Mouse (Mus musculus): ENCODE measurements around the gene Rgs8.

Rgs8 gene

DNA sequence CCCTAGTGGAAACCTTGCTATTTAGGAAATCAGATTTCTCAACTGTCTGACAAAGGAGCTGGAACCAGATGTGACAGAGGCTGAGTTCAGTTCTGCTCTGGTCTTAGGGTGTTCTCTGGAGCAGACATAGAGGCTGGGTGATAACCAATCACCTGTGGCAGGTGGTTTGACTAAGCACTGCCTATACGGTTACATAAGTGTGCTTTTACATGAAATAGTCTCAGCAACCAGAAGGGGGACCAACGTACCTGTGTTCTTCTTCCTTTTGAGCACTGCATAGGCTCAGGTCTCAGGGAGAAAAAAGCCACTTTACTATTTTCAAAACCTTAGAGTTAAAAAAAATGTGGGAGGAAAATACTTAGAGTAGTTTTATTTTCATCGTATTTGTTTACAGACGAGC lies 22.8 kb downstream of the Rgs8 start:
- DNase-seq (ENCODE audit: low spot score): no peak

- no peak for DNase-seq (ENCODE audit: low spot score)
Measured at GRCm38 (mm10) chr1:153677635-153678034, 24.8 kb downstream of the Rgs8 start.

GRCm38 (mm10) chr1:153679147-153679546 lies 26.3 kb downstream of the Rgs8 start:
- DNase-seq (ENCODE audit: low spot score): peak; percentile 28

- no peak for DNase-seq (ENCODE audit: low spot score)
Measured at GRCm38 (mm10) chr1:153679653-153680052, 26.8 kb downstream of the Rgs8 start.

GRCm38 (mm10) chr1:153680363-153680762 lies 27.5 kb downstream of the Rgs8 start:
- DNase-seq (ENCODE audit: low spot score): no peak

DNA sequence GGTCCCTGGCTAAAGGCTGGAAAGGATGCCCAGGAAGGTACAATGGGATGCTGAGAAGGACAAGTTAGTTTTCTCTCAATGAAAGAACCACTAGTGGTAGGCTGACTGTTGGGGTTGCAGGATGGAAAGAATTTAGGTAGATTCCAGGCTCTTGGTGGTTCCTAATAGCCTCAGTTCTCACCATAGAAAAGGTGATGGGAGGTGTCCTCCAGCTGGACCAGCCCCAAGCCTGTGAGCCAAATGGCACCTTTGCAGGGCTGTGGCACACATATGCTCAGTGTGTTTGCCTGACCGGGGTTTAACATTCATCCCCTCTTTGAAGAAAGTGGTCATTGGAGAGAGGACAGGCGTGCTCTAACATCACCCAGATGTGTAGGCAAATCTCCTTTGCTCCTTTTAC lies 28.2 kb downstream of the Rgs8 start:
- no peak for DNase-seq (ENCODE audit: low spot score)

GRCm38 (mm10) chr1:153683190-153683589 lies 30.4 kb downstream of the Rgs8 start:
- DNase-seq (ENCODE audit: low spot score): no peak

GRCm38 (mm10) chr1:153685630-153686029 lies 32.8 kb downstream of the Rgs8 start:
- DNase-seq (ENCODE audit: low spot score): no peak

GRCm38 (mm10) chr1:153692526-153692925 lies 39.7 kb downstream of the Rgs8 start:
- no peak for DNase-seq (ENCODE audit: low spot score)

GRCm38 (mm10) chr1:153694372-153695120 lies 41.7 kb downstream of the Rgs8 start:
- DNase-seq (ENCODE audit: low spot score): no peak

- DNase-seq (ENCODE audit: low spot score): no peak
Measured at GRCm38 (mm10) chr1:153695398-153695797, 42.6 kb downstream of the Rgs8 start.

GRCm38 (mm10) chr1:153696093-153696492 lies 43.3 kb downstream of the Rgs8 start:
- no peak for DNase-seq (ENCODE audit: low spot score)

DNA sequence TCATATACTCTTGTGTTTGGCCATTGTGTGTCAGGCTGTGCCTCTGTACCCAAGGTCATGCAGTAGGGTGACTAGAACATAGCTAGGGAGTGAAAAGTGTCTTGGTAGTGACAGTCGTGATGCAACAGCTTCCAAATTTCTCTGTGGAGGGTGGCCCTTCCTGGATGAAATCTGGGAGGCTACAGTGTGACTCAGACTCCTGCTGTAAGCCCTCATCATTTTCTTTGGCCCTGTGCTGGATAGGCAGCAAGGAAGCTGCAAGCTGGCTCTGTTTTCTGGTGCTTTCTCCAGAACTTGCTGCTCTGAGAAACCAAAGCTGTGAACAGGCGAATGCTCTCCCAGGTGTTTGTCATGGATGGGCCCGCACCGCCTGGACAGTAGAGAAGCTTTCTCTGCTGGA lies 43.7 kb downstream of the Rgs8 start:
- no peak for DNase-seq (ENCODE audit: low spot score)

GRCm38 (mm10) chr1:153697581-153698251 lies 44.9 kb downstream of the Rgs8 start:
- no peak for DNase-seq (ENCODE audit: low spot score)

DNA sequence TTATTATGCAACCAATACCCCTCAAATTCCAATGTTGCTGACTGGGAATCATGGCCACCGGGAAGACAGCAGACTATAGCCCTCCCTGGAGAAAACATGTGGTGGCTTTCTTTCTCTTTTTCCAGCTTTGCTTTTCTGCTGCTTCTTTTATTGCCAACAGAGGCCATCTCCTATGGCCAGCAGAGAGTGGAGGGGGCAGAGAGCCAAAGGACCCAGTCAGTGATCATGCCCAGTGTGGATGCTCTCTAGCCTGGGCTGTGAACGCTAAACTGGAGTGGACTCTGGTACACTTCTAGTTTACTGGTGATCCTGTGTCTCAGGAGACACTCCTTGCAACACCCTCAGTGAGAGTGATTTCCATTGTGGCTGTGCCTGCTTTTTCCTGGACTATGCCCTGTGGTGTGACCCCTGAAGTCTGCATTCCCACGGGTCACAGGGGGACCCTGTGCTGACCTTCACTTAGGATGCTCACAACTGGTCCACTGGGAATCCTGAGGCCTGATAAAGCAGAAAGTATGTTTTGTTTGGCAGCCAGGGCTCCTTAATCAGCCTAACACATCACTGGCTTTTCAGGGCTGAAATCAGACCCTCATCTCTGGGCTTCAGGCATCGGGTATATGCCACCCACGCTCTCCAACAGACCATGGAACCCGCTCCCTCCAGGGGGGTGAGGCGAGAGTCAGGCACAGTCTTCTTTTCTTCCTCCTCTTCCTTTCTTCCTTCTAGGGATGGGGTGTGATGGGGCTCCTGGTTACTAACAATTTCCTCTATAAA lies 45.7 kb downstream of the Rgs8 start:
- DNase-seq (ENCODE audit: low spot score): no peak

DNA sequence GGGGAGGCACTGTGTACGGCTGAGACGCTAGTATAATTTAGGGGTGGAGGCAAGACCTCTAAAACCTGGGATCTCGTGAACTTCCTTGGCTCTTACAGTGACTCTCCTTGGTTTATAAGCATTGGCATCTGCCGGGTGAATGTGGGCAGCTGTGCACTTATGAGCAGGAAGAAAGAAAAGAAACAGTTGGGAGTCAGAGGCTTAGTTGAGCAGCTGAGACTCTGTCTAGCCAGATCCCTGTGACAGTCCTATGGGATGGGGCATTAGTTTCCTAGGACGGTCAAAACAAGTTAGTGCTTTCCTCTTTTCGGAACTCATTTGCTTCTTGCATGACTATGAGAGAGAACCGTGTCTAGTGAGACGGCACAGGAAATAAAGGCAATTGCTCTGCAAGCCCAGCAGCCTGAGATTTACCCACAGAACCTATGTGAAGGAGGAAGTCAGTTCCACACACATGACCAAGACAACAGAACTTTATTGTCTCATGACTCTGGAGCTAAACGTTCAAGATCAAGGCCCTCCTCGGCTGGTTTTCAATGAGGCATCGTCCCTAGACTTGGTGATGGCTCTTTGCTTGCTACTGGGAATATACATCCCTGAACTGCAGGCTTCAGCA lies 47.7 kb downstream of the Rgs8 start:
- DNase-seq (ENCODE audit: low spot score): no peak

- no peak for DNase-seq (ENCODE audit: low spot score)
Measured at GRCm38 (mm10) chr1:153701461-153701860, 48.6 kb downstream of the Rgs8 start.

GRCm38 (mm10) chr1:153702166-153702852 lies 49.5 kb downstream of the Rgs8 start:
- DNase-seq (ENCODE audit: low spot score): no peak

GRCm38 (mm10) chr1:153702853-153703410 lies 50.1 kb downstream of the Rgs8 start:
- DNase-seq (ENCODE audit: low spot score): no peak

DNA sequence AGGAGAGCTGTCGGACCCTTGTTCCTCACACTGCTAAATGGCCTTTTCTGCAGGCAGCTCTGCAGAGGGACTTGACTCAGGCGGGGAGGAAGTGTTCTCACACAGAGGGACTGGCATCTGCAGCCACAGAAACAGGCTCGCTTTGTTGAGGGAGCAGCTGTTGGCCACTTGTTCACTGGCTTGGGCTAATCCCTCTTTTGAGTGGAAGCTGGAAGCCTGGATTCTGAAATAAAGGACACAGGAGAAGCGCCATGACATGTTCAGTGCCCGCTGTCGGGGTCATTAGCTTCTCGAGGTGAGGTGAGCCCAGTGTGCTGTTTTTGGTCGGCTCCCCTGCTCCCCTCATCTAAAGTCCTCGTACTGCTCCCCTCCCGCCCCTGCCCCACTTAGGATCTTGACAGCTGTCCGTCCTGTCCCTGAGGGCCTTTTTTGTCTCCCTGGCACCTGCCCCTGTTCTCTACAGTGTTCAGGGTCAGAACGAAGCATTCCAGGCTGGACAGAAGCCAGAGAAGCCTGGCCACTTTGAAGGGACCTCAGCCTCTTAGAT lies 50.7 kb downstream of the Rgs8 start:
- DNase-seq (ENCODE audit: low spot score): no peak

GRCm38 (mm10) chr1:153704174-153704573 lies 51.3 kb downstream of the Rgs8 start:
- DNase-seq (ENCODE audit: low spot score): no peak
